Mouse (Mus musculus) testis, adult 10 weeks (tissue): ENCODE measurements around the gene Mcub. TPM values are rescaled to one million over a fixed set of nuclear protein-coding genes. Genes with fewer than 3 reads are reported as not detected.

Experiments
- polyA plus RNA-seq: library from polyadenylated mRNA; stranded (reverse); fragments of 350-450 nt; fragmentation: Illumina TruSeq; extraction: RNeasy Lipid Tissue Mini Kit (QIAGEN cat#74804); gene quantifications from one replicate; pipeline ENCODE4 v1.2.3, GENCODE M21; 2014; ENCODE audit warnings: low read depth, low replicate concordance

Mcub gene
- 4.2 TPM for polyA plus RNA-seq

GRCm38 (mm10) chr3:129969432-129970395 lies at the start of gene Mcub:
Gene Mcub (minus strand): TSS chr3:129970206.

GRCm38 (mm10) chr3:129901271-129901809 lies 68.7 kb downstream of the Mcub start, which contains the start of gene Casp6:
Gene Casp6 (plus strand): TSS chr3:129901425.

GRCm38 (mm10) chr3:129878405-129879021 lies 91.5 kb downstream of the Mcub start, which contains the start of gene Pla2g12a:
Gene Pla2g12a (plus strand): TSS chr3:129878606.

Other genes with a start within 250 kb of the Mcub start
- 3.8 TPM for gene Egf, start 214.9 kb downstream of the Mcub start, polyA plus RNA-seq
- gene Lrit3, start 166.2 kb downstream of the Mcub start, polyA plus RNA-seq, result not detected
- 0.56 TPM for gene Rrh, start 147.6 kb downstream of the Mcub start, polyA plus RNA-seq
- 59.6 TPM for gene Gar1, start 138.8 kb downstream of the Mcub start, polyA plus RNA-seq
- 0.84 TPM for gene Cfi, start 134.3 kb downstream of the Mcub start, polyA plus RNA-seq
- gene Pla2g12a, start 91.6 kb downstream of the Mcub start, polyA plus RNA-seq, result 15.9 TPM
- gene Casp6, start 68.8 kb downstream of the Mcub start, polyA plus RNA-seq, result 11.5 TPM
- 159 TPM for gene Sec24b, start 91.3 kb upstream of the Mcub start, polyA plus RNA-seq
- 6.1 TPM for gene Col25a1, start 161.3 kb upstream of the Mcub start, polyA plus RNA-seq